Mouse (Mus musculus) limb, embryonic 14.5 days (tissue): ENCODE measurements around the gene Lgi4. TPM values are rescaled to one million over a fixed set of nuclear protein-coding genes. Genes with fewer than 3 reads are reported as not detected.

Source experiments
- ATAC-seq: fragments of 200-750 bp; cut with Nextera tagmentation; 2 replicates; pipeline ENCODE4 v1.8.0; 2017; ENCODE audit warnings: low read depth, moderate number of reproducible peaks, moderate TSS enrichment; ENCODE audit not compliant: low FRiP score
- DNase-seq: peaks from one replicate; pipeline ENCODE4 v3.0.0-alpha.2; 2015; ENCODE audit warnings: low spot score
- H3K27ac ChIP-seq: fragments of 300-500 bp; sonication (generic); replicated peaks from 2 replicates; pipeline ENCODE4 v1.5.1; 2014; ENCODE audit warnings: low read depth, mild to moderate bottlenecking, low read length, moderate library complexity, mixed read lengths
- H3K27me3 ChIP-seq: fragments of 300-500 bp; sonication (generic); 2 replicates; pipeline ENCODE4 v1.6.1; 2014; ENCODE audit warnings: low read length, mixed read lengths; ENCODE audit not compliant: control insufficient read depth, insufficient read depth
- H3K36me3 ChIP-seq: fragments of 300-500 bp; sonication (generic); 2 replicates; pipeline ENCODE4 v1.6.1; 2014; ENCODE audit warnings: mild to moderate bottlenecking, low read length, moderate library complexity, mixed read lengths; ENCODE audit not compliant: control insufficient read depth, insufficient read depth
- H3K4me1 ChIP-seq: fragments of 300-500 bp; sonication (generic); 2 replicates; pipeline ENCODE4 v1.6.1; 2014; ENCODE audit warnings: antibody characterized with exemption, low read length, mixed read lengths; ENCODE audit not compliant: control insufficient read depth, insufficient read depth
- H3K4me2 ChIP-seq: fragments of 300-500 bp; sonication (generic); replicated peaks from 2 replicates; pipeline ENCODE4 v1.6.1; 2014; ENCODE audit warnings: low read depth, mild to moderate bottlenecking, low read length, moderate library complexity; ENCODE audit not compliant: severe bottlenecking
- H3K4me3 ChIP-seq: fragments of 300-500 bp; sonication (generic); replicated peaks from 2 replicates; pipeline ENCODE4 v1.5.1; 2014; ENCODE audit warnings: low read length
- H3K9ac ChIP-seq: fragments of 300-500 bp; sonication (generic); 2 replicates; pipeline ENCODE4 v1.6.1; 2014; ENCODE audit warnings: mild to moderate bottlenecking, low read depth, low read length, moderate library complexity; ENCODE audit not compliant: severe bottlenecking
- H3K9me3 ChIP-seq: fragments of 300-500 bp; sonication (generic); 2 replicates; pipeline ENCODE4 v1.6.1; 2016; ENCODE audit warnings: low read length; ENCODE audit not compliant: control insufficient read depth
- POLR2A ChIP-seq: fragments of 200-500 bp; IDR thresholded peaks from 2 replicates; pipeline ENCODE4 v1.8.0; 2012; ENCODE audit warnings: inconsistent platforms, mild to moderate bottlenecking, moderate library complexity, borderline replicate concordance; ENCODE audit not compliant: insufficient read depth, insufficient read length; ENCODE audit errors: extremely low read depth
- WGBS: fragments of 180-500 bp; shearing (Covaris S2); extraction: QIAGEN DNeasy Blood & Tissue Kit; methylation state at CpG from one replicate; pipeline ENCODE4 v1.1.7; 2014; 5-methylcytosine and 5-hydroxymethylcytosine counted together
- polyA plus RNA-seq, 2 experiments: library from polyadenylated mRNA; depleted of rRNA in 1 of 2; stranded (reverse) in 1 of 2; unstranded in 1 of 2; fragments of >200 nt; fragmentation: Nextera tagmentation in 1 of 2; extraction: Ambion mirVana in 1 of 2; gene quantifications; 2 replicates each; pipeline versions ENCODE4 v1.2.1 to v1.2.3; 2012 to 2014

Lgi4 gene
- polyA plus RNA-seq, 2 experiments: 1.1 to 2.0 TPM

GRCm38 (mm10) chr7:31105061-31105768 lies 46.1 kb downstream of the Lgi4 start:
- 56% methylated on average over 15 of the region's 15 CpGs for WGBS

GRCm38 (mm10) chr7:31106166-31106565 lies 47.0 kb downstream of the Lgi4 start:
- Histone ChIP-seq H3K27me3 (no peaks in the 10 kb centered on the region), H3K4me3 (no peak overlapping the region), H3K36me3 (no peaks in the 10 kb centered on the region), H3K9ac (no peak overlapping the region), H3K4me2 (no peak overlapping the region), H3K9me3 (no peaks in the 10 kb centered on the region), H3K27ac (no peak overlapping the region), H3K4me1 (no peaks in the 10 kb centered on the region)
- no peak for TF ChIP-seq POLR2A
- DNase-seq (no peak), ATAC-seq (no peak)
- 54% methylated on average over 3 of the region's 3 CpGs for WGBS

More at GRCm38 (mm10) chr7:31105061-31105768, 46.1 kb downstream of the Lgi4 start:
- H3K4me2 ChIP-seq: no peak overlapping the region
- no peak overlapping the region for H3K9ac ChIP-seq
- DNase-seq (peak; percentile 11), ATAC-seq (no peak)
- H3K9me3 ChIP-seq: no peaks in the 10 kb centered on the region
- H3K27ac ChIP-seq: no peak overlapping the region
- H3K27me3 ChIP-seq: no peaks in the 10 kb centered on the region
- TF ChIP-seq POLR2A: no peak
- no peaks in the 10 kb centered on the region for H3K4me1 ChIP-seq
- H3K36me3 ChIP-seq: no peaks in the 10 kb centered on the region
- no peak overlapping the region for H3K4me3 ChIP-seq

DNA sequence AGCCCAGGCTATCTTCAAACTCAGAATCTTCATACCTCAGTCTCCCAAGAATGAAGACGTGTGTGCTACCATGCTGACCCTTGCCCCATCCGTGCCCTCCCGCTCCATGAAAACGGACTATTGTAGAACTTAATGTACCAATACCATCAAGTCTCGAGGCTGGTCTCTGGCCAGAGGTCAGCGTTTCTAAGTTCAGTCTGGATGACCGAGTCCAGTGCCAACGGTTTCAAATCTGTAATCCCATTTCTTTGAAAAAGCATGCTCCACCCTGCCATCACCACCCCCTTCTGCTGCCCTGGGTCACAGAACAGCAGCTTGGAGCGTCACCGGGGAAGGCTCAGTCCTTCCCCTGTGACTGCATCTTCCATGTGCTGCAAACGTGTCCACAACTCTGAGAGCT lies 48.6 kb downstream of the Lgi4 start:
- H3K27me3 ChIP-seq: no peaks in the 10 kb centered on the region
- H3K27ac ChIP-seq: no peak overlapping the region
- H3K9me3 ChIP-seq: no peaks in the 10 kb centered on the region
- H3K4me2 ChIP-seq: no peak overlapping the region
- TF ChIP-seq POLR2A: no peak
- ATAC-seq: no peak
- no peaks in the 10 kb centered on the region for H3K36me3 ChIP-seq
- H3K4me1 ChIP-seq: no peaks in the 10 kb centered on the region
- no peak overlapping the region for H3K9ac ChIP-seq
- WGBS: 87% methylated on average over 11 of the region's 11 CpGs
- H3K4me3 ChIP-seq: no peak overlapping the region
- DNase-seq: no peak

GRCm38 (mm10) chr7:31109091-31109490 lies 49.9 kb downstream of the Lgi4 start:
- Histone ChIP-seq H3K9ac (0 out of 2 replicates have a peak overlapping the region, but pooled peaks have one; percentile 16), H3K4me3 (no peak overlapping the region), H3K9me3 (no peaks in the 10 kb centered on the region), H3K27me3 (no peaks in the 10 kb centered on the region), H3K27ac (no peak overlapping the region), H3K4me1 (no peaks in the 10 kb centered on the region), H3K4me2 (no peak overlapping the region), H3K36me3 (no peaks in the 10 kb centered on the region)
- DNase-seq (peak; percentile 13), ATAC-seq (no peak)
- no peak for TF ChIP-seq POLR2A
- WGBS: 25% methylated on average over 7 of the region's 7 CpGs

- ATAC-seq (no peak), DNase-seq (no peak)
- Histone ChIP-seq H3K27me3 (no peaks in the 10 kb centered on the region), H3K4me2 (no peak overlapping the region), H3K27ac (no peak overlapping the region), H3K4me1 (no peaks in the 10 kb centered on the region), H3K9me3 (no peaks in the 10 kb centered on the region), H3K4me3 (no peak overlapping the region), H3K36me3 (no peaks in the 10 kb centered on the region), H3K9ac (no peak overlapping the region)
- 87% methylated on average over 5 of the region's 5 CpGs for WGBS
- TF ChIP-seq POLR2A: no peak
Measured at GRCm38 (mm10) chr7:31109796-31110195, 50.7 kb downstream of the Lgi4 start.
